Mouse (Mus musculus) small intestine, adult 2 months (tissue): Measurements from ENCODE around the gene Cox4i2.

ENCODE experiments used
- CTCF ChIP-seq: fragments of 200-500 bp; IDR thresholded peaks from 2 replicates; pipeline ENCODE4 v1.5.1; 2012; ENCODE audit warnings: low read depth, mild to moderate bottlenecking, control low read depth, inconsistent platforms, low read length, moderate library complexity, mixed read lengths; ENCODE audit not compliant: insufficient replicate concordance, insufficient read length; ENCODE audit errors: extremely low read depth
- POLR2A ChIP-seq: fragments of 200-500 bp; IDR thresholded peaks from 2 replicates; pipeline ENCODE4 v1.6.1; 2012; ENCODE audit warnings: low read depth, mild to moderate bottlenecking, control low read depth, inconsistent platforms, low read length, moderate library complexity

- TF ChIP-seq CTCF (peak; percentile 93), POLR2A (no peak)
Measured at GRCm38 (mm10) chr2:152742435-152742834, 11.5 kb upstream of the Cox4i2 start.
